Mouse (Mus musculus) kidney, embryonic 14.5 days (tissue): ENCODE data around the gene Psmb6. TPM values are rescaled to one million over a fixed set of nuclear protein-coding genes. Genes with fewer than 3 reads are reported as not detected.

ENCODE experiments used
- ATAC-seq: fragments of 200-750 bp; cut with Nextera tagmentation; 2 replicates; pipeline ENCODE4 v1.8.0; 2017; ENCODE audit warnings: moderate number of reproducible peaks, mild to moderate bottlenecking, moderate TSS enrichment, moderate library complexity; ENCODE audit not compliant: low FRiP score, low TSS enrichment
- H3K27ac ChIP-seq: fragments of 300-500 bp; sonication (generic); 2 replicates; pipeline ENCODE4 v1.5.1; 2014; ENCODE audit warnings: low read depth, mild to moderate bottlenecking, low read length, moderate library complexity, mixed read lengths
- H3K27me3 ChIP-seq: fragments of 300-500 bp; sonication (generic); 2 replicates; pipeline ENCODE4 v1.6.1; 2014; ENCODE audit warnings: mild to moderate bottlenecking, low read length; ENCODE audit not compliant: control insufficient read depth, insufficient read depth
- H3K36me3 ChIP-seq: fragments of 300-500 bp; sonication (generic); 2 replicates; pipeline ENCODE4 v1.6.1; 2014; ENCODE audit warnings: low read length, mixed read lengths; ENCODE audit not compliant: control insufficient read depth, insufficient read depth
- H3K4me1 ChIP-seq: fragments of 300-500 bp; sonication (generic); 2 replicates; pipeline ENCODE4 v1.6.1; 2014; ENCODE audit warnings: low read length, mixed read lengths; ENCODE audit not compliant: control insufficient read depth, insufficient read depth
- H3K4me2 ChIP-seq: fragments of 300-500 bp; sonication (generic); replicated peaks from 2 replicates; pipeline ENCODE4 v1.6.1; 2014; ENCODE audit warnings: low read depth, mild to moderate bottlenecking, low read length
- H3K4me3 ChIP-seq: fragments of 300-500 bp; sonication (generic); 2 replicates; pipeline ENCODE4 v1.5.1; 2014; ENCODE audit warnings: mild to moderate bottlenecking, low read length
- H3K9ac ChIP-seq: fragments of 300-500 bp; sonication (generic); 2 replicates; pipeline ENCODE4 v1.6.1; 2014; ENCODE audit warnings: low read depth, mild to moderate bottlenecking, low read length, moderate library complexity
- H3K9me3 ChIP-seq: fragments of 300-500 bp; sonication (generic); 2 replicates; pipeline ENCODE4 v1.6.1; 2016; ENCODE audit warnings: low read length; ENCODE audit not compliant: control insufficient read depth
- WGBS: fragments of 180-500 bp; shearing (Covaris S2); extraction: QIAGEN DNeasy Blood & Tissue Kit; methylation state at CpG from one replicate; pipeline ENCODE4 v1.1.7; 2014; 5-methylcytosine and 5-hydroxymethylcytosine counted together
- polyA plus RNA-seq: library from polyadenylated mRNA; unstranded; fragments of >200 nt; fragmentation: Nextera tagmentation; extraction: Ambion mirVana; gene quantifications from 2 replicates; pipeline ENCODE4 v1.2.1, GENCODE M21; 2014

The Psmb6 gene
- polyA plus RNA-seq, 1 experiment from 2014 or later, result 823 TPM

GRCm38 (mm10) chr11:70572348-70572902 lies 47.3 kb downstream of the Psmb6 start:
- H3K27ac ChIP-seq, result no peak overlapping the region
- H3K4me3 ChIP-seq, result no peak overlapping the region
- no peaks in the 10 kb centered on the region for H3K9me3 ChIP-seq
- no peak overlapping the region for H3K4me2 ChIP-seq
- no peak overlapping the region for H3K9ac ChIP-seq
- no peaks in the 10 kb centered on the region for H3K36me3 ChIP-seq
- WGBS, result 32% methylated on average over 5 of the region's 5 CpGs
- no peaks in the 10 kb centered on the region for H3K27me3 ChIP-seq
- no peak for ATAC-seq
- peaks cover 12% of the 10 kb centered on the region for H3K4me1 ChIP-seq

DNA sequence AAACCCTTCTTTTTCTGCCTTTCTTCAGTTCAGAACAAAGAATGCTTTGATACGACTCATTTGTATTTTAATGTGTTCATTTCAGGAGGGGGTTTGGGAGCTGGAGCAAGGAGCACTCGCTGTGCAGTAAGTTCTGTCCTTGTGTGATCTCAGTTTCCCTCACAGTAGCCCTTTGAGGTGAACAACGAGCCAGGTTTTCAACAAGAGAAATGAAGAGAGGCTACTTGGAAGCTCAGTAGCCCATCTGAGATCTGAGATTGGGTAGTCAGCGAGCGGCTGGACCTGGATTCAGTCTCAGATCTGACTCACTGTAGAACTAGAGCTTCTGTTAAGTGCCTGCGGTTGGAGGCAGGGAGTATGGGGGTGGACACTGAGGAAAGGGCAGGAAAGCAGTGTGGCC lies 48.7 kb downstream of the Psmb6 start:
- H3K9me3 ChIP-seq, result no peaks in the 10 kb centered on the region
- H3K9ac ChIP-seq, result no peak overlapping the region
- no peak for ATAC-seq
- no peak overlapping the region for H3K4me2 ChIP-seq
- no peak overlapping the region for H3K27ac ChIP-seq
- H3K4me1 ChIP-seq, result peaks cover 23% of the 10 kb centered on the region
- 76% methylated on average over 6 of the region's 6 CpGs for WGBS
- no peaks in the 10 kb centered on the region for H3K36me3 ChIP-seq
- H3K4me3 ChIP-seq, result no peak overlapping the region
- no peaks in the 10 kb centered on the region for H3K27me3 ChIP-seq

GRCm38 (mm10) chr11:70577201-70577600 lies 52.0 kb downstream of the Psmb6 start:
- WGBS, result 70% methylated on average over 3 of the region's 3 CpGs
- H3K4me3 ChIP-seq, result no peak overlapping the region
- no peak overlapping the region for H3K4me2 ChIP-seq
- 0 out of 2 replicates have a peak overlapping the region, but pooled peaks have one; percentile 12 for H3K9ac ChIP-seq
- no peak overlapping the region for H3K27ac ChIP-seq
- H3K27me3 ChIP-seq, result no peaks in the 10 kb centered on the region
- no peaks in the 10 kb centered on the region for H3K36me3 ChIP-seq
- no peaks in the 10 kb centered on the region for H3K9me3 ChIP-seq
- H3K4me1 ChIP-seq, result peaks cover 26% of the 10 kb centered on the region
- ATAC-seq, result no peak

Other genes with a start within 250 kb of the Psmb6 start
- gene Alox12e, start 202.7 kb upstream of the Psmb6 start, polyA plus RNA-seq, result not detected in 2 replicates
- 0.69 and 1.5 TPM in 2 replicates for gene Alox15, start 173.3 kb upstream of the Psmb6 start, polyA plus RNA-seq
- 27.8 and 39.0 TPM in 2 replicates for gene Pelp1, start 115.3 kb upstream of the Psmb6 start, polyA plus RNA-seq
- gene Arrb2, start 92.7 kb upstream of the Psmb6 start, polyA plus RNA-seq, result 11.0 and 23.3 TPM in 2 replicates
- gene Med11, start 73.4 kb upstream of the Psmb6 start, polyA plus RNA-seq, result 48.7 and 50.0 TPM in 2 replicates
- 0.33 and 0.88 TPM in 2 replicates for gene Zmynd15, start 65.9 kb upstream of the Psmb6 start, polyA plus RNA-seq
- 5.2 and 6.0 TPM in 2 replicates for gene Cxcl16, start 65.4 kb upstream of the Psmb6 start, polyA plus RNA-seq
- gene Tm4sf5, start 20.1 kb upstream of the Psmb6 start, polyA plus RNA-seq, result 0.31 and 0.91 TPM in 2 replicates
- 0.41 and 0.57 TPM in 2 replicates for gene Vmo1, start 10.8 kb upstream of the Psmb6 start, polyA plus RNA-seq
- gene Gltpd2, start 6.2 kb upstream of the Psmb6 start, polyA plus RNA-seq, result 0.31 and 0.34 TPM in 2 replicates
- gene Gm40193, start 7.6 kb downstream of the Psmb6 start, polyA plus RNA-seq, result not detected in 2 replicates
- 3.7 and 5.9 TPM in 2 replicates for gene Pld2, start 14.7 kb downstream of the Psmb6 start, polyA plus RNA-seq
- 14.7 and 21.0 TPM in 2 replicates for gene Mink1, start 37.5 kb downstream of the Psmb6 start, polyA plus RNA-seq
- gene 4930544D05Rik, start 90.5 kb downstream of the Psmb6 start, polyA plus RNA-seq, result not detected in 2 replicates
- gene Chrne, start 93.8 kb downstream of the Psmb6 start, polyA plus RNA-seq, result not detected in 2 replicates
- 0.29 and 0.35 TPM in 2 replicates for gene Gp1ba, start 113.8 kb downstream of the Psmb6 start, polyA plus RNA-seq
- 83.0 and 109 TPM in 2 replicates for gene Rnf167, start 121.9 kb downstream of the Psmb6 start, polyA plus RNA-seq
- 153 and 171 TPM in 2 replicates for gene Slc25a11, start 122.1 kb downstream of the Psmb6 start, polyA plus RNA-seq
- gene Pfn1, start 129.3 kb downstream of the Psmb6 start, polyA plus RNA-seq, result 1,900 and 2,186 TPM in 2 replicates
- gene Eno3, start 131.8 kb downstream of the Psmb6 start, polyA plus RNA-seq, result 22.4 and 26.8 TPM in 2 replicates
- 177 and 230 TPM in 2 replicates for gene Spag7, start 144.0 kb downstream of the Psmb6 start, polyA plus RNA-seq
- gene Camta2, start 162.7 kb downstream of the Psmb6 start, polyA plus RNA-seq, result 10.8 and 16.1 TPM in 2 replicates
- 1.3 and 2.1 TPM in 2 replicates for gene Inca1, start 174.8 kb downstream of the Psmb6 start, polyA plus RNA-seq
- 10.0 and 15.6 TPM in 2 replicates for gene Kif1c, start 175.2 kb downstream of the Psmb6 start, polyA plus RNA-seq
- gene Zfp3, start 238.8 kb downstream of the Psmb6 start, polyA plus RNA-seq, result 3.6 and 6.9 TPM in 2 replicates